Mouse (Mus musculus) testis, adult 2 months (tissue): Measurements from ENCODE around the gene Sec1.

Experiments
- CTCF ChIP-seq: fragments of 200-500 bp; IDR thresholded peaks from 2 replicates; pipeline ENCODE4 v1.5.1; 2012; ENCODE audit warnings: low read depth, mild to moderate bottlenecking, inconsistent platforms, low read length, moderate library complexity; ENCODE audit not compliant: control insufficient read depth, insufficient read depth, insufficient replicate concordance
- POLR2A ChIP-seq: fragments of 200-500 bp; IDR thresholded peaks from 2 replicates; pipeline ENCODE4 v1.6.1; 2012; ENCODE audit warnings: low read depth, mild to moderate bottlenecking, inconsistent platforms, low read length, moderate library complexity; ENCODE audit not compliant: control insufficient read depth

- TF ChIP-seq CTCF = no peak
- no peak for TF ChIP-seq POLR2A
Observed at GRCm38 (mm10) chr7:45741308-45741707, 47.1 kb upstream of the Sec1 start.
